Mouse (Mus musculus): ENCODE measurements around the gene Kif9. TPM values are rescaled to one million over a fixed set of nuclear protein-coding genes. Genes with fewer than 3 reads are reported as not detected.

The Kif9 gene
- 1.6 TPM in 2 replicates for polyA plus RNA-seq (2016; fragmentation: Nextera tagmentation; extraction: Ambion mirVana)

DNA sequence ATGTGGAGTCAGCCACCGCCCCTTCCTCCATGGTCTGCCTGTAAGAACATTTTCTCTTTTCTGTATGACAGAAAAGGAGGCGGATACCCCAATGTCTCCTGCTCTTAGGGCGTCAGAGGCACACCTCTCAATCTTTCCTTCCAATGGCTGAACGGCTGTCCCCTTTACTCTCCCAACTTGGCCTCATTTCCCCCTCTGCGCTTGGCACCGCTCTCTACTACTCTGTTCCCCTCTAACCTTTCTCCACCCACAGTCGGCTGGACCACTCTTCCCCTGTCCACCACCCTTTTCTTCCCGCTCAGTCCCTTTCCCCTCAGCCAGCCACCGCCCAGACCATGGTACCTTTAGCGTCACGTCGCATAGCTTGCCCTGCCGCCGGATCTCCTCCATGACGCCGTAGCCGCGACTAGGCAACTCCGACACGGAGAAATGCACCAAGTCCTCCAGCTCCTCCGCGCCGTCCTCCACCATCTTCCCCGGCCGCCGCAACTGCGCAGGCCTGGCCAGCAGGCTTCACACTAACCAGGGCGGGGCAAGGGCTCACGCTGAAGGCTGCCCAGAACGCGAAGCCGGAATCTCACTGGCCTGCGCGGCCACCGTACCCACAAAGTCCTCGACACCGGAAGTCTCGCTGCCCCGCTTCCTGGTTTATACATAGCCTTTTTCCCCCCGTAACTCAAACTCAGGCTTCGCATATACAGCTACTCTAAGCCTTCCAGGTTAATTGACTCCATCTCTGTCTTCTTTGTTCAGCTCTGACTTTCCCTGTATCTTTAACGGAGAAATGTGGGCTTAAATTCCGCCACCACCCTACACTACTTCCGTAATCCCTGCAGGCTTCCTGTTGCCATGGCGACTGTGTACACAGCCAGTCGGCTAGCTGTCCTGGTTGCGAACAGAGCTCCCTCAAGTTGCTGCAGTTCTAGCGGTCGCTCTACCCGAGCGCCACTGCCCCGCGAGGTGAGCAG, at the start of gene Kif9, which contains the start of gene Klhl18:
TSS of gene Kif9 (plus strand) at position 835 of the 968 bp plus-strand sequence.
TSS of gene Klhl18 (minus strand) at position 571 of the 968 bp plus-strand sequence.
- peak within 1 kb of the TSS; percentile 91 for H3K27ac ChIP-seq
- peak within 1 kb of the TSS; percentile 70 for H3K4me3 ChIP-seq (replicated peaks)
- H3K9ac ChIP-seq (replicated peaks): peak within 1 kb of the TSS; percentile 81
- H3K4me1 ChIP-seq (replicated peaks): peaks cover 13% of the 10 kb centered on the region
- H3K27me3 ChIP-seq: peaks cover 23% of the 10 kb centered on the region
- peak; percentile 98 for ATAC-seq (ENCODE audit: insufficient number of reproducible peaks, insufficient read depth, low FRiP score, low TSS enrichment, low read depth)
- under 1% methylated on average over 53 of the region's 53 CpGs for WGBS
- no peaks in the 10 kb centered on the region for H3K9me3 ChIP-seq
- peak within 1 kb of the TSS; percentile 77 for H3K4me2 ChIP-seq
- peaks cover 11% of the 10 kb centered on the region for H3K36me3 ChIP-seq

- Histone ChIP-seq H3K9me3 (no peaks in the 10 kb centered on the region), H3K27me3 (no peaks in the 10 kb centered on the region)
These were observed 45.5 kb upstream of the Kif9 start for GRCm38 (mm10) chr9:110431241-110431640.

DNA sequence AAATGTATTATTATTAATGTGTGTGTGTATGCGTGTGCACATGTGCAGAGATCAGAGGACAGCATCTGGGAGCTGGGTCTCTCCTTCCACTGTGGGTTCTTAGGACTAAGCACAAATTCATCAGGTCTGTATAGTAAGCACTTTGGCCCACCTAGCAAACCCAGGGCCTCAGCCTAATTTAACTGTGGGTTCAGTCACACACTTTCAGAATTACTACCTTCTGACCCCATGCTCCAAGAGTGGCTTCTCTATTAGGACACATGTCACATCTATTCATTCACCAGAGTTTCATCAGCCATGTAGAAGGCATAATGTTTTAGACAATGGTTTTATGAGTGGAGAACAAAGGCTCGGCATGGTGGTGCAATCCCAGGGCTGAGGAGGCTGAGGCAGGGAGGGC, 43.7 kb upstream of the Kif9 start:
- H3K27ac ChIP-seq: no peak overlapping the region
- no peak overlapping the region for H3K4me2 ChIP-seq
- H3K9ac ChIP-seq (replicated peaks): no peak overlapping the region
- H3K4me1 ChIP-seq (replicated peaks): no peaks in the 10 kb centered on the region
- no peak for ATAC-seq (ENCODE audit: insufficient number of reproducible peaks, insufficient read depth, low FRiP score, low TSS enrichment, low read depth)
- 90% methylated on average over 2 of the region's 2 CpGs for WGBS
- H3K9me3 ChIP-seq: no peaks in the 10 kb centered on the region
- no peaks in the 10 kb centered on the region for H3K27me3 ChIP-seq
- peaks cover 77% of the 10 kb centered on the region for H3K36me3 ChIP-seq
- H3K4me3 ChIP-seq (replicated peaks): no peak overlapping the region

More at GRCm38 (mm10) chr9:110431241-110431640, 45.5 kb upstream of the Kif9 start:
- H3K36me3 ChIP-seq: peaks cover 73% of the 10 kb centered on the region
- no peak overlapping the region for H3K4me2 ChIP-seq
- 91% methylated on average over 8 of the region's 8 CpGs for WGBS
- no peaks in the 10 kb centered on the region for H3K4me1 ChIP-seq (replicated peaks)
- no peak overlapping the region for H3K9ac ChIP-seq (replicated peaks)
- no peak overlapping the region for H3K27ac ChIP-seq
- no peak overlapping the region for H3K4me3 ChIP-seq (replicated peaks)
- no peak for ATAC-seq (ENCODE audit: insufficient number of reproducible peaks, insufficient read depth, low FRiP score, low TSS enrichment, low read depth)

GRCm38 (mm10) chr9:110436041-110436440, 40.7 kb upstream of the Kif9 start:
- Histone ChIP-seq H3K4me3 (replicated peaks) (no peak overlapping the region), H3K4me2 (no peak overlapping the region), H3K36me3 (peaks cover 58% of the 10 kb centered on the region), H3K9ac (replicated peaks) (no peak overlapping the region), H3K4me1 (replicated peaks) (no peaks in the 10 kb centered on the region), H3K27me3 (no peaks in the 10 kb centered on the region), H3K9me3 (no peaks in the 10 kb centered on the region), H3K27ac (no peak overlapping the region)
- WGBS: 93% methylated on average over 11 of the region's 11 CpGs
- ATAC-seq (ENCODE audit: insufficient number of reproducible peaks, insufficient read depth, low FRiP score, low TSS enrichment, low read depth): no peak

- Histone ChIP-seq H3K4me2 (no peak overlapping the region), H3K9me3 (no peaks in the 10 kb centered on the region), H3K27ac (no peak overlapping the region), H3K4me3 (replicated peaks) (no peak overlapping the region), H3K9ac (replicated peaks) (no peak overlapping the region), H3K4me1 (replicated peaks) (no peaks in the 10 kb centered on the region), H3K27me3 (no peaks in the 10 kb centered on the region), H3K36me3 (peaks cover 47% of the 10 kb centered on the region)
- ATAC-seq (ENCODE audit: insufficient number of reproducible peaks, insufficient read depth, low FRiP score, low TSS enrichment, low read depth): no peak
- 68% methylated on average over 5 of the region's 5 CpGs for WGBS
These were observed 36.7 kb upstream of the Kif9 start for GRCm38 (mm10) chr9:110440049-110440448.

DNA sequence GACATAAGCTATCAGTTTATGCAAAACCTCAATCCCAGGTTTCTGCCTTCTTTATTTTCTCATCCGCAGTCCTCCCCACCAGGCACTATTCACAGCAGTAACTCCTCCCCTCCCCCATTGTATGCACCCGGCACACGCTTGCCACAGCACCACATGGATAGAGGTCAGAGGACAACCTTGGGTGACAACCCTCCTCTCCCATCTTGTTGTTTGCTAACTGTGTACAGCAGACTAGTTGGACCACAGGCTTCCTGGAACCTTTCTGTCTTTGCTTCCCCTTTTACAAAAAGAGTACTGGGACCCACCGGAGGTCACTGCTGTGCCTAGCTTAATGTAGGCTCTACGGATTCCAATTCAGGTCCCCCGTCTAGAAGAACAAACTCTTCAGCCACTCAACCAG, 36.2 kb upstream of the Kif9 start:
- Histone ChIP-seq H3K4me1 (replicated peaks) (no peaks in the 10 kb centered on the region), H3K4me2 (no peak overlapping the region), H3K27ac (no peak overlapping the region), H3K9me3 (no peaks in the 10 kb centered on the region), H3K4me3 (replicated peaks) (no peak overlapping the region), H3K9ac (replicated peaks) (no peak overlapping the region), H3K36me3 (peaks cover 42% of the 10 kb centered on the region), H3K27me3 (no peaks in the 10 kb centered on the region)
- WGBS: 88% methylated on average over 6 of the region's 6 CpGs
- no peak for ATAC-seq (ENCODE audit: insufficient number of reproducible peaks, insufficient read depth, low FRiP score, low TSS enrichment, low read depth)

- Histone ChIP-seq H3K4me3 (replicated peaks) (no peak overlapping the region), H3K27ac (no peak overlapping the region), H3K36me3 (peaks cover 27% of the 10 kb centered on the region), H3K4me2 (no peak overlapping the region), H3K27me3 (no peaks in the 10 kb centered on the region), H3K9me3 (no peaks in the 10 kb centered on the region), H3K9ac (replicated peaks) (no peak overlapping the region), H3K4me1 (replicated peaks) (peaks cover 4% of the 10 kb centered on the region)
- no peak for ATAC-seq (ENCODE audit: insufficient number of reproducible peaks, insufficient read depth, low FRiP score, low TSS enrichment, low read depth)
- 87% methylated on average over 15 of the region's 15 CpGs for WGBS
These were observed 28.4 kb upstream of the Kif9 start for GRCm38 (mm10) chr9:110448356-110448755.

GRCm38 (mm10) chr9:110448857-110449617, 27.7 kb upstream of the Kif9 start:
- 31% methylated on average over 11 of the region's 11 CpGs for WGBS
- Histone ChIP-seq H3K27ac (no peak overlapping the region), H3K4me3 (replicated peaks) (no peak overlapping the region)

DNA sequence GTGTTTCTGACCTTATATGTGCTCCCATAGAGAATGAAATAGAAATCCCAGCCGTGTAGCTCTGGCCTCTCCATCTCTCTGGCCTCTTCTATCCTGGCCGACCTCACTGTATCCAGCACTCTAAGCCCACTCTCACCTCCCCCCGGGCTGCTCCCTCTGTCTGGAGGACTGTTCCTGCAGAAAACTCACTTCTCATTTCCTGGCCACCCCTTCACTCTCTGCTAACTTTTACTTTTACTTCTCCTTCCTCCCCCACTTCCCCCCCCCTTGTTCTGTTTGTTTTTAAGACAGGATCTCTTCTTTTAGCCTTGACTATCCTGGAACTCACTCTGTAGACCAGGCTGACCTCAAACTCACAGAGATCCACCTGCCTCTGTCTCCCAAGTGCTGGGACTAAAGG, 24.2 kb upstream of the Kif9 start:
- Histone ChIP-seq H3K4me3 (replicated peaks) (no peak overlapping the region), H3K36me3 (peaks cover 33% of the 10 kb centered on the region), H3K4me2 (no peak overlapping the region), H3K27ac (no peak overlapping the region), H3K9ac (replicated peaks) (no peak overlapping the region), H3K4me1 (replicated peaks) (peaks cover 4% of the 10 kb centered on the region), H3K9me3 (no peaks in the 10 kb centered on the region), H3K27me3 (no peaks in the 10 kb centered on the region)
- no peak for ATAC-seq (ENCODE audit: insufficient number of reproducible peaks, insufficient read depth, low FRiP score, low TSS enrichment, low read depth)
- WGBS: 84% methylated on average over 3 of the region's 3 CpGs

More at GRCm38 (mm10) chr9:110448857-110449617, 27.7 kb upstream of the Kif9 start:
- H3K4me1 ChIP-seq (replicated peaks): peaks cover 4% of the 10 kb centered on the region
- H3K36me3 ChIP-seq: peaks cover 30% of the 10 kb centered on the region
- H3K9ac ChIP-seq (replicated peaks): no peak overlapping the region
- peak; percentile 89 for ATAC-seq (ENCODE audit: insufficient number of reproducible peaks, insufficient read depth, low FRiP score, low TSS enrichment, low read depth)
- no peak overlapping the region for H3K4me2 ChIP-seq
- no peaks in the 10 kb centered on the region for H3K27me3 ChIP-seq
- no peaks in the 10 kb centered on the region for H3K9me3 ChIP-seq

DNA sequence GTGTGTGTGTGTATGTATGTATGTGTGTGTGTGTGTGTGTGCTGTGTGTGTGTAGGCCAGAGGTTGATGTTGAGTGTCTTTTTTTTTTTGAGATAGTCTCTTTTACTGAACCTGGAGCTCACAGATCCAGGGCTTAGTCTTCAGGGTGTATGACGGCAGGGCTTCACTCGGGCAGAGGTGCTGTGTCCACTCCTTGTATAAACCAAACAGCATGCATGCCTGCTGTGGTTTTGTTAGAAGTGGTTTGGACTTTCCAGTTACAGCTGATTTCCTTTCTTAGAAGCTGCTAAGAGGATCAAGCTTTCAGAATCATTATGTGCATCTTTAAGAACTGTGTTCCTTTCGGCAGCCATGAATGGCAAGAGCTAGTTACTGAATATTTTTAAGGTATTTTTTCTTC, 18.8 kb upstream of the Kif9 start:
- Histone ChIP-seq H3K9ac (replicated peaks) (no peak overlapping the region), H3K4me2 (no peak overlapping the region), H3K27me3 (no peaks in the 10 kb centered on the region), H3K9me3 (no peaks in the 10 kb centered on the region), H3K27ac (no peak overlapping the region), H3K4me3 (replicated peaks) (no peak overlapping the region), H3K4me1 (replicated peaks) (no peaks in the 10 kb centered on the region), H3K36me3 (peaks cover 19% of the 10 kb centered on the region; the same call in 1 of the 2 replicates)
- 82% methylated on average over 3 of the region's 3 CpGs for WGBS
- no peak for ATAC-seq (ENCODE audit: insufficient number of reproducible peaks, insufficient read depth, low FRiP score, low TSS enrichment, low read depth)

- ATAC-seq (ENCODE audit: insufficient number of reproducible peaks, insufficient read depth, low FRiP score, low TSS enrichment, low read depth): no peak
- no peaks in the 10 kb centered on the region for H3K4me1 ChIP-seq (replicated peaks)
These were observed 17.5 kb upstream of the Kif9 start for GRCm38 (mm10) chr9:110459145-110459727.

More at GRCm38 (mm10) chr9:110459145-110459727, 17.5 kb upstream of the Kif9 start:
- Histone ChIP-seq H3K36me3 (peaks cover 12% of the 10 kb centered on the region; the same call in 1 of the 2 replicates), H3K9ac (replicated peaks) (no peak overlapping the region), H3K27me3 (no peaks in the 10 kb centered on the region), H3K27ac (no peak overlapping the region), H3K4me3 (replicated peaks) (no peak overlapping the region), H3K4me2 (no peak overlapping the region), H3K9me3 (no peaks in the 10 kb centered on the region)
- WGBS: 72% methylated on average over 2 of the region's 2 CpGs

Measured in limb, embryonic 12.5 days (tissue).